Mouse (Mus musculus) forebrain, embryonic 11.5 days (tissue): ENCODE data around the gene Gm45234. TPM values are rescaled to one million over a fixed set of nuclear protein-coding genes. Genes with fewer than 3 reads are reported as not detected.
"Not testable (repeated sequence)": the region's sequence is repeated elsewhere in the genome, so short reads cannot be mapped to it uniquely, and the experiment has no call there.

ENCODE experiments used
- ATAC-seq: fragments of 200-750 bp; cut with Nextera tagmentation; replicated peaks from 2 replicates; pipeline ENCODE4 v1.8.0; 2017; ENCODE audit warnings: moderate TSS enrichment; ENCODE audit not compliant: low FRiP score
- DNase-seq: peaks from one replicate; pipeline ENCODE4 v3.0.0-alpha.2; 2017; ENCODE audit warnings: low spot score
- H3K27ac ChIP-seq: fragments of 300-500 bp; sonication (generic); 2 replicates; pipeline ENCODE4 v1.5.1; 2014; ENCODE audit warnings: low read depth, low read length
- H3K27me3 ChIP-seq: fragments of 300-500 bp; sonication (generic); 2 replicates; pipeline ENCODE4 v1.6.1; 2014; ENCODE audit warnings: mild to moderate bottlenecking, low read length, mixed read lengths; ENCODE audit not compliant: control insufficient read depth, insufficient read depth
- H3K36me3 ChIP-seq: fragments of 300-500 bp; sonication (generic); 2 replicates; pipeline ENCODE4 v1.6.1; 2014; ENCODE audit warnings: mild to moderate bottlenecking, low read length, moderate library complexity, mixed read lengths; ENCODE audit not compliant: control insufficient read depth, insufficient read depth
- H3K4me1 ChIP-seq: fragments of 300-500 bp; sonication (generic); replicated peaks from 2 replicates; pipeline ENCODE4 v1.6.1; 2014; ENCODE audit warnings: low read length, mixed read lengths; ENCODE audit not compliant: control insufficient read depth, insufficient read depth
- H3K4me2 ChIP-seq: fragments of 300-500 bp; sonication (generic); 2 replicates; pipeline ENCODE4 v1.6.1; 2014; ENCODE audit warnings: low read depth, mild to moderate bottlenecking, low read length, moderate library complexity, mixed read lengths; ENCODE audit not compliant: severe bottlenecking
- H3K4me3 ChIP-seq: fragments of 300-500 bp; sonication (generic); 2 replicates; pipeline ENCODE4 v1.5.1; 2014; ENCODE audit warnings: low read depth, low read length
- H3K9ac ChIP-seq: fragments of 300-500 bp; sonication (generic); 2 replicates; pipeline ENCODE4 v1.6.1; 2014; ENCODE audit warnings: low read length
- H3K9me3 ChIP-seq: fragments of 300-500 bp; sonication (generic); 2 replicates; pipeline ENCODE4 v1.6.1; 2016; ENCODE audit warnings: low read length, mixed read lengths; ENCODE audit not compliant: control insufficient read depth
- WGBS: fragments of 180-500 bp; shearing (Covaris S2); extraction: QIAGEN DNeasy Blood & Tissue Kit; methylation state at CpG from one replicate; pipeline ENCODE4 v1.1.7; 2014; 5-methylcytosine and 5-hydroxymethylcytosine counted together
- polyA plus RNA-seq: library from polyadenylated mRNA; unstranded; fragments of >200 nt; fragmentation: Nextera tagmentation; extraction: Ambion mirVana; gene quantifications from 2 replicates; pipeline ENCODE4 v1.2.1, GENCODE M21; 2014

Gene Gm45234
- not detected in 2 replicates for polyA plus RNA-seq

GRCm38 (mm10) chr6:124755831-124756595, at the start of gene Gm45234, which contains the start of gene Atn1:
Gene Gm45234, minus strand, starts transcription at chr6:124756021.
Gene Atn1, minus strand, starts transcription at chr6:124756524.
- no peaks in the 10 kb centered on the region for H3K9me3 ChIP-seq
- peak; percentile 87 for DNase-seq
- peak within 1 kb of the TSS; percentile 95 for H3K9ac ChIP-seq
- under 1% methylated on average over 42 of the region's 100 CpGs for WGBS
- peak; percentile 68 for ATAC-seq
- peaks cover 28% of the 10 kb centered on the region for H3K4me1 ChIP-seq
- H3K36me3 ChIP-seq = no peaks in the 10 kb centered on the region; the same call in 1 of the 2 replicates
- H3K4me2 ChIP-seq = peak within 1 kb of the TSS; percentile 75
- H3K27ac ChIP-seq = peak within 1 kb of the TSS; percentile 94
- no peaks in the 10 kb centered on the region for H3K27me3 ChIP-seq
- H3K4me3 ChIP-seq = peak within 1 kb of the TSS; percentile 87

- Histone ChIP-seq H3K4me2 (no peak overlapping the region), H3K27ac (no peak overlapping the region), H3K4me3 (no peak overlapping the region), H3K4me1 (peaks cover 7% of the 10 kb centered on the region), H3K36me3 (no peaks in the 10 kb centered on the region), H3K9me3 (no peaks in the 10 kb centered on the region), H3K9ac (no peak overlapping the region), H3K27me3 (no peaks in the 10 kb centered on the region)
- WGBS = 90% methylated on average over 3 of the region's 3 CpGs
- DNase-seq (peak; percentile 22), ATAC-seq (no peak)
Measured at GRCm38 (mm10) chr6:124804341-124804740, 48.5 kb upstream of the Gm45234 start.

- H3K27me3 ChIP-seq, H3K4me2 ChIP-seq, H3K9ac ChIP-seq, H3K36me3 ChIP-seq, H3K4me1 ChIP-seq, ATAC-seq, H3K4me3 ChIP-seq, H3K27ac ChIP-seq, H3K9me3 ChIP-seq: not testable (repeated sequence)
- 97% methylated on average over 4 of the region's 4 CpGs for WGBS
- peak; percentile 19 for DNase-seq
Measured at GRCm38 (mm10) chr6:124803691-124804090, 47.9 kb upstream of the Gm45234 start.

- peak; percentile 47 for DNase-seq
- no peak overlapping the region for H3K27ac ChIP-seq
- H3K9ac ChIP-seq = no peak overlapping the region
- no peaks in the 10 kb centered on the region for H3K27me3 ChIP-seq
- no peak overlapping the region for H3K4me2 ChIP-seq
- ATAC-seq = no peak
- peaks cover 3% of the 10 kb centered on the region; the same call in 1 of the 2 replicates for H3K4me1 ChIP-seq
- H3K4me3 ChIP-seq = no peak overlapping the region
- H3K36me3 ChIP-seq = no peaks in the 10 kb centered on the region
- H3K9me3 ChIP-seq = no peaks in the 10 kb centered on the region
- WGBS = 79% methylated on average over 3 of the region's 3 CpGs
Measured at GRCm38 (mm10) chr6:124803061-124803460, 47.2 kb upstream of the Gm45234 start.

GRCm38 (mm10) chr6:124802400-124802799, 46.6 kb upstream of the Gm45234 start:
- DNase-seq, H3K36me3 ChIP-seq, H3K9me3 ChIP-seq, H3K4me1 ChIP-seq, H3K27me3 ChIP-seq, H3K27ac ChIP-seq, H3K4me3 ChIP-seq, H3K9ac ChIP-seq, ATAC-seq: not testable (repeated sequence)
- peak overlapping the region; percentile 3; the same call in 1 of the 2 replicates for H3K4me2 ChIP-seq
- whole genome bisulfite sequencing = 10% methylated on average over 5 of the region's 9 CpGs

- ATAC-seq (no peak), DNase-seq (no peak)
- Histone ChIP-seq H3K27me3 (no peaks in the 10 kb centered on the region), H3K9ac (no peak overlapping the region), H3K4me3 (no peak overlapping the region), H3K4me1 (no peaks in the 10 kb centered on the region), H3K27ac (no peak overlapping the region), H3K9me3 (no peaks in the 10 kb centered on the region), H3K36me3 (no peaks in the 10 kb centered on the region), H3K4me2 (no peak overlapping the region)
- 85% methylated on average over 2 of the region's 2 CpGs for WGBS
Measured at GRCm38 (mm10) chr6:124796200-124796599, 40.4 kb upstream of the Gm45234 start.

GRCm38 (mm10) chr6:124795781-124796180, 40.0 kb upstream of the Gm45234 start:
- WGBS = 80% methylated on average over 4 of the region's 4 CpGs
- Histone ChIP-seq H3K27me3 (no peaks in the 10 kb centered on the region), H3K9me3 (no peaks in the 10 kb centered on the region), H3K4me1 (no peaks in the 10 kb centered on the region), H3K36me3 (no peaks in the 10 kb centered on the region), H3K9ac (no peak overlapping the region), H3K4me2 (no peak overlapping the region), H3K4me3 (no peak overlapping the region), H3K27ac (no peak overlapping the region)
- ATAC-seq (no peak), DNase-seq (no peak)

- ATAC-seq = no peak
- H3K36me3 ChIP-seq = no peaks in the 10 kb centered on the region
Measured at GRCm38 (mm10) chr6:124791911-124792310, 36.1 kb upstream of the Gm45234 start.

GRCm38 (mm10) chr6:124790121-124790520, 34.3 kb upstream of the Gm45234 start:
- Histone ChIP-seq H3K27me3 (no peaks in the 10 kb centered on the region), H3K4me3 (no peak overlapping the region), H3K9ac (no peak overlapping the region), H3K36me3 (no peaks in the 10 kb centered on the region), H3K4me1 (no peaks in the 10 kb centered on the region), H3K9me3 (no peaks in the 10 kb centered on the region), H3K4me2 (no peak overlapping the region), H3K27ac (no peak overlapping the region)
- WGBS = 79% methylated on average over 4 of the region's 4 CpGs
- DNase-seq (no peak), ATAC-seq (no peak)

More at GRCm38 (mm10) chr6:124791911-124792310, 36.1 kb upstream of the Gm45234 start:
- Histone ChIP-seq H3K27me3 (no peaks in the 10 kb centered on the region), H3K4me3 (no peak overlapping the region), H3K9ac (no peak overlapping the region), H3K9me3 (no peaks in the 10 kb centered on the region), H3K4me2 (no peak overlapping the region), H3K27ac (no peak overlapping the region), H3K4me1 (no peaks in the 10 kb centered on the region)
- 90% methylated on average over 3 of the region's 3 CpGs for WGBS
- no peak for DNase-seq
